Mouse (Mus musculus) layer of hippocampus, adult 6 months (tissue): ENCODE results near the gene Loxl3. TPM values are rescaled to one million over a fixed set of nuclear protein-coding genes. Genes with fewer than 3 reads are reported as not detected.

Experiments used
- long read RNA-seq, 2 experiments: library from polyadenylated mRNA; unstranded; transcript quantifications; one replicate each; pipeline ENCODE4 v2.0.0; 2019 to 2020
- microRNA-seq: library from miRNA; unstranded; fragments of <30 nt; microRNA quantifications from one replicate; pipeline ENCODE4 v1.2.0, GENCODE M21; 2020
- polyA plus RNA-seq: library from polyadenylated mRNA; unstranded; fragments of <200 nt; fragmentation: Nextera tagmentation; gene quantifications from 2 replicates; pipeline ENCODE4 v1.2.3, GENCODE M21; 2021

The Loxl3 gene
- polyA plus RNA-seq = 2.1 and 2.7 TPM in 2 replicates
- long read RNA-seq, experiment 1, full-length matches to known transcripts = 3 of 7 reads
- long read RNA-seq, experiment 1, partial matches to known transcripts = 4 of 7 reads
- long read RNA-seq, experiment 1, other reads (novel, unspliced or antisense) = 0 of 7 reads
- long read RNA-seq, experiment 2, full-length matches to known transcripts = 13 of 20 reads
- long read RNA-seq, experiment 2, partial matches to known transcripts = 3 of 20 reads
- long read RNA-seq, experiment 2, other reads (novel, unspliced or antisense) = 4 of 20 reads

DNA sequence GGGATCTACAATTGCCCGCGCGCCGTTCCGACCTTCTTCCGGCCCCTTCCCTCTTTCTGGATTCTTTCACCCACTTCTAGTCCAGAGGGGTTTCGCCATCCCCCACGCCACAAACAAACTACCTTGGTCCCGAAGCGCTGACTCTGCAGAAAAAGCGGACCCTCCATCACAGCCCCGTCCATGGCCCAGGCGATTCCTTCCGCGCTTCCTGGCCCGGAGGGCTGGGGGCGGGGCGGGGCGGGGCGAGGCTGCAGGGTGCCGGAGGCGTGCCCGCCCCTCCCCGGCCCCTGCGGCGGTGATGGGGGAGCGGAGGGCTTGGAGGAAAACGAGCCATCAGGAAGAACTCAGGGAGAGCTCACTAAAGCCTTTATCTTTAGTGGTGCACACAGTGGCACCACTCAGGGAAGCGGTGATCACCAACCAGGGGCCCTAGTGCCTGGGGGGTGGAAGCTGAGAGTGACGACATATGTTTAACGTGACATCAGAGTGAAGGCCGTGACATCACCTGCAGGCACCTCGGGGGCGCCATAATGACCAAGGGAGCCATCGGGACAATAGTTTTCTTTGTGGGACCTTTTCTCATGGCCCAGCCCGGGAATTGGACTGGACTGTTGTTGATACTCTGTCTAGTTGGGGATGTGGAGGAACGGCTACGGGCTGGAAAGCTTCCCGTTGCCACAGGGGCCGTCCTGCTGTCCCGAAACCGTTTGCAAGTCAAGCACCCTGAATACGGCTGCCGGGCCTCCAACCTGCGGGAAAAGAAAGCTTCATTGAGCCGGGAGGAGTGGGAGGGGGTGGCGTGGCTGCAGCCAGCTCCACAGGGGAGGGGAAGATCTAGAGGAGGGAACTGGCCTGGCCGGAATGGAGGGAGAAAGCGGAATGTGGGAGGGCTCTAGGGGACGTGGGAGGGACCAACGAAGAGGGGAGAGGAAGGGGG is at the start of gene Loxl3, which contains the start of gene Dok1:
Gene Loxl3 (plus strand): TSS at position 925 of the 937 bp plus-strand sequence.
Gene Dok1 (minus strand): TSS at position 223 of the 937 bp plus-strand sequence.

DNA sequence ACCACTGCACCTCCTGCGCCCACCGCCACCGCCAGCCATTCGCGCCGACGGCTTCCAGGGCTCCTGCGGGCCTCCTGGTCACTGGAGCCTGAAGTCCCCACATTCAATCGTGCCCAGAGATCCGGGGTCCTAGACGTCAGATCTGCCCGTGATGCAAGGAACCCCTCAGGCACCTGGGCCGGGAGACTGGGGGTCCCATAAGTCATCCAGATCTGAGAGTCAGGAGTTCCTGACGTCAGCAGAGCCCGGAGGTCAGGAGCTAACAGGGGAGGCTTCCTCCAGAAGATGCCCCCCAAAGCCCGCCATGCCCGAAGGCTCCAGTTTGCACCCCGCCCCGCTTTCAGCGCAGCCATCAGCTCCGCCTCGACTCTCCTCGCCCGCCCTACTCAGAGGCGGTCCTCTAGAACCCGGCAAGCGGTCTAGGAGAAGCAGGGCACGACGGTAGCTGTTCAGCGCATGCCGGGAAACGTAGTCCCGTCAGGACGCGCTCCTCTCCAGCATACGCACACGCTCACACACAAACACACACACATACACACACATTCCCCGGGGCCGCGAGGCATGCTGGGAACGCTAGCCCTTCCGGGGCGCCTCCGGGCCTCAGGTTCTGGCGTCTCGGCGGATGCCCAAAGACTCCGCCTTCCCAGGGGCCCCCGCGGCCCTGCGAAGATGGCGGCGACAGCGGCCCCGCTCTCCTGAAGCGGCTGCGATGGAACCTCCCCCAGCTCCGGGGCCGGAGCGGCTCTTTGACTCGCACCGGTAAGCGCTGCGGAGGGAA is 20.3 kb downstream of the Loxl3 start, which contains the start of gene Aup1:
Gene Aup1 (plus strand): TSS at position 448 of the 778 bp plus-strand sequence.

DNA sequence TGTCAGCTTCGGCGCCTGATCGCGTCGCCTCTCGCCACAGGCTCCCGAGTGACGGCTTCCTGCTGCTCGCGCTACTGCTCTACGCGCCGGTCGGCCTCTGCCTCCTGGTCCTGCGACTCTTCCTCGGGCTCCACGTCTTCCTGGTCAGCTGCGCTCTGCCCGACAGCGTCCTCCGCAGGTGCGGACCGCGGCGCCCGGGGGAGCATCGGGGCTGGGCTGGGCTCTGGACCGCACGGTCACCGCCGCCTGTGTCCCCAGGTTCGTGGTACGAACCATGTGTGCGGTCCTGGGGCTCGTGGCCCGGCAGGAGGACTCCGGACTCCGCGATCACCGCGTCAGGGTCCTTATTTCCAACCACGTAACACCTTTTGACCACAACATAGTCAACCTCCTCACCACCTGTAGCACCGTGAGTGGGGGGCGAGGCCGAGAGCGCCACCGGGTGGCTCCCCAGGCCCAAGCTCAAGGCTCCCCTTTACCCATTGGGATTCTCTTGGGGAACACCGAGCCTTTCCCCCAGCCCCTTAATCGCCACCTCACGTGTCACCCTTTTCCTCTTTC is 21.0 kb downstream of the Loxl3 start, which contains the start of gene Htra2:
Gene Htra2 (minus strand): TSS at position 403 of the 561 bp plus-strand sequence.

DNA sequence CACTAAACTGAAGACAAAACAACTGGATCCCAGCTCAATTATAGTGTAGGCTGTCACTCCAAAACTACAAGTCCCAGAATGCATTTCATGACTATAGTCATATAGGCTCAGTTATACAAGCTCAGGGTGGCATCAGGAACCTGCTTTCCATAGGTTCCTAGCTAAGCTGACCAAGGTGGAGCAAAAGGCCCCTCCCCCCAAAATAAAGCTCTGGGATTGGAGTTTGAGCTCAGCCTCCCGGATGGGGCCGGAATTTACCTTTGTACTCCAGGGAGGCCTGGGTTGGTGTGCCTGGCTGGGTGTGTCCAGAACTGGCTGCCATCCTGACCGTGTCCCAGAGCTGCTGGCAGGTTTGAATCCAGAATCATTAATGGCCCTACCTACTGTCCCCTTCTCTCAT is 23.8 kb downstream of the Loxl3 start, which contains the start of gene Dqx1:
Gene Dqx1 (plus strand): TSS at position 55 of the 400 bp plus-strand sequence.

DNA sequence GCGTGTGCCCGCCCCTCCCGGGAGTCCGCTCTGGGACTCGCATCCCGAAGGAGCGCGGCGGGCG is 36.1 kb downstream of the Loxl3 start, which contains the start of gene Tlx2:
Gene Tlx2 (minus strand): TSS at position 47 of the 64 bp plus-strand sequence.

DNA sequence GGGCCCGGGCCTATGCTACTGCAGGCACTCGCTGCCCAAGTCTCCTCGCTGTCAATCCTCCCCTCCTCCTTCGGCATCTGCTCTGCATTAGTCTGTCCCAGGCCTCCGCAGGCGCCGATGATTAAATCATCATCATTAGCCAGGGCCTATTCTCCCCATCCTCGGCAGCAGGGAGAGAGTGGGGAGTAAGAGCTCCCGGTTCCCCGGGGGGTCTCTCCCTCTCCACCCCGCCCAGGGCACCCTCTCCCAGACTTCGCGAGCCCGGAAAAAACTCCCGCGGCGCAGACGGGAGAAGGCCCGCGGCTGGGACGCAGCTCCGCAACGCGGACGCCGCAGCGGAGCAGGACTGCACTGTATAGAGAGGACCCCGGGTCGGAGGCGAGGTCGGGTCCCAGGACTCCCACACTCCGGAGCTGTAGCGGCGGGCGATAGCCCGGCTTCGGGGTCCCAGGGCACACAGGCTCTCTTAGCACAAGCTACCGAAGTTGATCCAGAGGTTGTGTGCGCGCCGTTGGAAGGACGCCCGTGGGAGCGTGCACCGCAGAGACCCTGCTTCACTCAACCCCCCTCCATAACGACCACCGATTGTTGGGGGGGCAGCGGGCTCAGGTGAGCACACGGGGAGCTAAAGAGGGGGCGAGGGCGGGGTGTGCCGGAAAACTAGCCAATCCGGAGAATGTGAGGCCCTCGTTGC is 43.8 kb downstream of the Loxl3 start, which contains the start of gene Pcgf1:
Gene Pcgf1 (plus strand): TSS at position 240 of the 694 bp plus-strand sequence.

DNA sequence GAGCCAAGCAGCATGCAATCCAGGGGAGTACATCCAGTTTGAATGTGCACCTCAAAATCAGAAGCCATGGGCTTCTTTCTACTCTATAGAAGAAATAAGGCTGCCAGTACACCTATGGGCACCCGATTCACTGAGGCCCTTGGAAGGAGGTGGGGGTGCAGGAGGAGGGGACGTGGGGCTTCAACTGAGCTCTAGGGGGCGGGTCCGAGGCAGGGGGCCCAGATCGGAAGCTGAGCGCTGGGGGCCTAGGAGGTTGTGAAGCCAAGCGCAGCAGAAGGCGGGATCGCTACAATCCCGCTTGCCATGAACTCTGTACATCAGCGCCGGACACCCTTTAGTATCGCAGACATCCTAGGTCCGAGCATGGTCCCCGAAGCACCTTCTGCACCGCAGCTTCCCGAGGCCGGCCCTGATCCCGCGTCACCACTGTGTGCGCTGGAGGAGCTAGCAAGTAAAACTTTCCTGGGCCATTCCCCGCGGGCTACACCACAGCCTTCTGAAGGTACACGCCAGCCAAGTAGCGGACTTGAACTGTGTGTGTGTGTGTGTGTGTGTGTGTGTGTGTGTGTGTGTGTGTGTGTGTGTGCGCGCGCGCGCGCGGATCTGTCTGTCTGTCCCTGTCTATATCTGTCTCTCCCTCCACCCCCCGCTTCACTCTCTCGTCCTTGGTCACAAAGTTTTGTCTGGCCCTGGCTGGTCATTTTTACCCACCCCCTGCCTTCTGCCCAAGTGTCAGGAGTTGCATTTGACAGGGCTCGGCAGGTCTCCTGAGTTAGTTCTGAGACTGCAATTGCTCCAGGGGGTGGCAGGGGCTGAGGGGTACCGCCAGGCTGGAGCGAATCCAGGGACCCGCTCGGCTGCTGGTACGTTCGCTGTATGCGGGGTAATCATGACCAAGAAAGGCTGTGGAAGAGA is 52.4 kb downstream of the Loxl3 start, which contains the start of gene Lbx2:
Gene Lbx2 (plus strand): TSS at position 247 of the 915 bp plus-strand sequence.

DNA sequence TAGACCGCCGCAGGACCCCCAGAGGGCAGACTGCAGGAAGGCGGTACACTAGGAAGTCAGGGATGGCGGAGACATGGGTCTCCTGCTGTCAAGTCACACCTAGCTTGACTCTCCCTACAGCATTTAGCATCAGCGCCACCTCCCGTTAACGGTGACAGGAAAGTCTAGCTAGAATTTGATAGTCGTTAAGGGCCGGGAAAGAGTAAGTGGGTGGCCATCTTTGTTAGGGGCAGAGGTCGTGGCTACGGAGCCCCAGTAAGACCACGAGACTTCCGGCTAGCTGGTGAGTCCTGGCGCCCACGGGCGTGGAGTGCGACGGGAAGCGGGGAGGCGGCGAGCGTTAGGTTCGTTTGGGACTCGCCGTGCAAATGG is 67.3 kb downstream of the Loxl3 start, which contains the start of the genes Ccdc142 and Gm42688:
Gene Ccdc142 (plus strand): TSS at position 286 of the 372 bp plus-strand sequence.
Gene Gm42688 (plus strand): TSS at position 302 of the 372 bp plus-strand sequence.

Small RNAs within 50 kb of the gene (microRNA-seq; reads per million reads assigned to microRNA genes)
- gene Mir3470a = not detected
- not detected for gene Mir7040

Other genes with a start within 250 kb of the Loxl3 start
- gene Sema4f, start 94.4 kb upstream of the Loxl3 start, polyA plus RNA-seq = 13.3 and 16.3 TPM in 2 replicates
- 0.10 and 0.11 TPM in 2 replicates for gene M1ap, start 87.3 kb upstream of the Loxl3 start, polyA plus RNA-seq
- 1.0 and 2.4 TPM in 2 replicates for gene Dok1, start 702 bp upstream of the Loxl3 start, polyA plus RNA-seq
- gene Aup1, start 20.3 kb downstream of the Loxl3 start, polyA plus RNA-seq = 69.0 and 92.6 TPM in 2 replicates
- 34.7 and 37.5 TPM in 2 replicates for gene Htra2, start 21.1 kb downstream of the Loxl3 start, polyA plus RNA-seq
- gene Dqx1, start 23.7 kb downstream of the Loxl3 start, polyA plus RNA-seq = 0.18 and 0.25 TPM in 2 replicates
- 0.41 TPM in 1 of 2 replicates, not detected in the other for gene Tlx2, start 36.1 kb downstream of the Loxl3 start, polyA plus RNA-seq
- gene Pcgf1, start 43.7 kb downstream of the Loxl3 start, polyA plus RNA-seq = 23.7 and 27.1 TPM in 2 replicates
- gene Lbx2, start 52.2 kb downstream of the Loxl3 start, polyA plus RNA-seq = 0.93 and 1.4 TPM in 2 replicates
- 0.67 and 0.70 TPM in 2 replicates for gene Ccdc142, start 67.4 kb downstream of the Loxl3 start, polyA plus RNA-seq
- gene Gm42688, start 67.4 kb downstream of the Loxl3 start, polyA plus RNA-seq = 0.80 and 0.90 TPM in 2 replicates
- 146 and 148 TPM in 2 replicates for gene Mrpl53, start 74.9 kb downstream of the Loxl3 start, polyA plus RNA-seq
- gene Mogs, start 81.3 kb downstream of the Loxl3 start, polyA plus RNA-seq = 2.2 and 2.8 TPM in 2 replicates
- 28.4 and 32.2 TPM in 2 replicates for gene Wbp1, start 87.4 kb downstream of the Loxl3 start, polyA plus RNA-seq
- 9.7 and 11.3 TPM in 2 replicates for gene Ino80b, start 91.3 kb downstream of the Loxl3 start, polyA plus RNA-seq
- gene Rtkn, start 101.3 kb downstream of the Loxl3 start, polyA plus RNA-seq = 45.2 and 50.6 TPM in 2 replicates
- gene Wdr54, start 122.2 kb downstream of the Loxl3 start, polyA plus RNA-seq = 20.7 and 21.5 TPM in 2 replicates
- 32.0 and 43.1 TPM in 2 replicates for gene 1700003E16Rik, start 122.2 kb downstream of the Loxl3 start, polyA plus RNA-seq
- 119 and 123 TPM in 2 replicates for gene Dctn1, start 131.7 kb downstream of the Loxl3 start, polyA plus RNA-seq
- gene Slc4a5, start 185.7 kb downstream of the Loxl3 start, polyA plus RNA-seq = 0.14 and 9.7 TPM in 2 replicates